Mouse (Mus musculus): Measurements from ENCODE around the gene Hist1h2ai. TPM values are rescaled to one million over a fixed set of nuclear protein-coding genes. Genes with fewer than 3 reads are reported as not detected.
"Not testable (repeated sequence)": the region's sequence is repeated elsewhere in the genome, so short reads cannot be mapped to it uniquely, and the experiment has no call there.

The Hist1h2ai gene
- polyA plus RNA-seq (2015; fragmentation: Nextera tagmentation; extraction: Ambion mirVana): 25.5 and 29.4 TPM in 2 replicates

DNA sequence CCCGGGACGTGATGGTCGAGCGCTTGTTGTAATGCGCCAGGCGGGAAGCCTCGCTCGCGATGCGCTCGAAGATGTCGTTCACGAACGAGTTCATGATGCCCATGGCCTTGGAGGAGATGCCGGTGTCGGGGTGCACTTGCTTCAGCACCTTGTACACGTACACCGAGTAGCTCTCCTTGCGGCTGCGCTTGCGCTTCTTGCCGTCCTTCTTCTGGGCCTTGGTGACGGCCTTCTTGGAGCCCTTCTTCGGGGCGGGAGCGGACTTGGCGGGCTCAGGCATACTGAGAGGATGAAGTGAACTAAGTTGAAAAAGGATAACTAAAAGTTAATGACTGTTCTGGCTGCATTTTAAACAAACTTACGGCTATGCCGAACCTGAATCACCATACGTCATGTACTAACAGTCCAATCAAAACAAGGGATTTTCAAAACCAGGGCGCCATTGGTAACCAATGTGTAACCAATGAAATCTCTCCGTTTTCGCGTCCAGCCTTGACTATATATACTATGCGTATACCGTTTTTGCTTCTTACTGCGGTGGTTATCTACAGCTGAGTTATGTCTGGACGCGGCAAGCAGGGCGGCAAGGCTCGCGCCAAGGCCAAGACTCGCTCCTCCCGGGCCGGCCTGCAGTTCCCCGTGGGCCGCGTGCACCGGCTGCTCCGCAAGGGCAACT is at the start of gene Hist1h2ai, which contains the start of gene Hist1h2bl:
TSS of gene Hist1h2ai (plus strand) at position 559 of the 676 bp plus-strand sequence.
TSS of gene Hist1h2bl (minus strand) at position 280 of the 676 bp plus-strand sequence.
- WGBS: under 1% methylated on average over 36 of the region's 50 CpGs
- peak; percentile 94 for ATAC-seq (ENCODE audit: borderline replicate concordance, extremely low read depth, low FRiP score, low TSS enrichment)
- H3K36me3 ChIP-seq, H3K27me3 ChIP-seq, H3K9me3 ChIP-seq: not testable (repeated sequence)
- peak within 1 kb of the TSS; percentile 80 for H3K4me2 ChIP-seq
- H3K4me3 ChIP-seq: peak within 1 kb of the TSS; percentile 34
- peaks cover 27% of the 10 kb centered on the region for H3K4me1 ChIP-seq
- peak within 1 kb of the TSS; percentile 89 for H3K27ac ChIP-seq
- peak within 1 kb of the TSS; percentile 62 for H3K9ac ChIP-seq

DNA sequence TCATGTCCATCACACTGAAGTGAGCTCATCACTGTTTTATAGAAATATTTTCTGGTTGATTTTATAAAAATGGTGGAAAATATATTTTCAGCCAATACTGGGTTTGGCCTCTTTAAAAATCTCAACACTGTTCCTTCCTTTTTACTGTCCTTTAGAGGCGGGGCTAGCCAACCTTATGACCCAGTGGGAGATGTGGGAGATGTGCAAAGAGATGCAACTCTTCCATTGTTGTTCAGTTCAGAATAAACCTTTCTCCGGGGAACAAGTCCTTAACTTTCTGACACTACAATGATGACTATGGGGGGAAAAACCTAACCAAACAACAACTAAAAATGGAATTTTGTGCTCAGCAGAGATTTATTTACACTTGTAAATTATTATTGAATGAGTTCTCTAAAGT is 38.9 kb upstream of the Hist1h2ai start, which contains the start of gene Olfr1360:
TSS of gene Olfr1360 (minus strand) at position 101 of the 400 bp plus-strand sequence.
- Histone ChIP-seq H3K36me3 (no peaks in the 10 kb centered on the region), H3K4me1 (no peaks in the 10 kb centered on the region), H3K9ac (no peak within 1 kb of the TSS), H3K27ac (no peak within 1 kb of the TSS), H3K9me3 (no peaks in the 10 kb centered on the region), H3K27me3 (no peaks in the 10 kb centered on the region), H3K4me3 (no peak within 1 kb of the TSS), H3K4me2 (no peak within 1 kb of the TSS)
- ATAC-seq (ENCODE audit: borderline replicate concordance, extremely low read depth, low FRiP score, low TSS enrichment): no peak
- WGBS: 88% methylated on average over 2 of the region's 2 CpGs

DNA sequence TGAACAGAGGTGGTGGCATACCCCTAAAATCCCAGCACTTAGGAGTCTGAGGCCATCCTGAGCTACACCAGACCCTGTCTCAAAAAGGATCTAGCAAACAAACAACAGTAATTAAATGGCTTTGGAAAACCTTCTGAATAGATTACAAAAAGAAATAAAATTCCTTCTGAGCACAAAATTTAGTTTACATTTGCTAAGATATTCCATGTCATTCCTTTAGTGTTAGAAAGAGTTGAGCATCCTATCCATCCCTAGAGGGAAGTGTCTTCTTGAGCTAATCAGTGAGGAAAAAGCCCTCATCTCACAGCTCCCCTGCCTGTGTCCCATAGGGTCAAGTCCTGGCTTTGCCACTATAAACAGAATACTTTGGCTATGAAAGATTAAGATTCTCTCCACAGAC is 18.4 kb upstream of the Hist1h2ai start, which contains the start of gene Olfr1359:
TSS of gene Olfr1359 (plus strand) at position 301 of the 400 bp plus-strand sequence.
- Histone ChIP-seq H3K27me3 (no peaks in the 10 kb centered on the region), H3K9ac (no peak within 1 kb of the TSS), H3K9me3 (no peaks in the 10 kb centered on the region), H3K4me1 (no peaks in the 10 kb centered on the region), H3K4me2 (no peak within 1 kb of the TSS), H3K27ac (no peak within 1 kb of the TSS), H3K4me3 (no peak within 1 kb of the TSS), H3K36me3 (no peaks in the 10 kb centered on the region)
- no peak for ATAC-seq (ENCODE audit: borderline replicate concordance, extremely low read depth, low FRiP score, low TSS enrichment)

DNA sequence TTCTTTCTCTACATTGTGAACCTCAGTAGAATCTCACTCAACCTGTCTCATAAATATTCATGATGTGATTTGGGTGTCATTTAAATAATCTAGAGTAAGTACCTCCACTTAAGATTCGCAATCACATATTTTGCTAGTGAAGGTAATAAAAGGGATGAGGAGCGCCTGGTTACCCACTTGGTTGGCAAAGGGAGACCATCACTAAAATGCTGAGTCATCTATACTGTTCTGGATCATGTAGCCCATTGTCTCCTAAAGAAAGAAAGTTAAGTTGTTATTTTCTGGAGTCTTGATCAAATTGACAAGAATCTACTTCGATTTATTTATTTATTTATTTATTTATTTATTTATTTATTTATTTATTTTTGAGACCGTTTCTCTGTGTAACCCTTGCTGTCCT is 9.6 kb upstream of the Hist1h2ai start:
- H3K27ac ChIP-seq: no peak overlapping the region
- H3K4me2 ChIP-seq: no peak overlapping the region
- no peak for ATAC-seq (ENCODE audit: borderline replicate concordance, extremely low read depth, low FRiP score, low TSS enrichment)
- H3K4me1 ChIP-seq: 0 out of 2 replicates have a peak, but pooled peaks cover 2% of the 10 kb centered on the region
- 66% methylated on average over 4 of the region's 4 CpGs for WGBS
- H3K27me3 ChIP-seq: no peaks in the 10 kb centered on the region
- H3K36me3 ChIP-seq: no peaks in the 10 kb centered on the region
- no peaks in the 10 kb centered on the region for H3K9me3 ChIP-seq
- H3K4me3 ChIP-seq: no peak overlapping the region
- H3K9ac ChIP-seq: no peak overlapping the region

GRCm38 (mm10) chr13:21710031-21710711 is 6.1 kb upstream of the Hist1h2ai start:
- ATAC-seq (ENCODE audit: borderline replicate concordance, extremely low read depth, low FRiP score, low TSS enrichment): peak; percentile 73; the same call in 1 of the 2 replicates
- peak overlapping the region; percentile 93 for H3K27ac ChIP-seq
- no peaks in the 10 kb centered on the region for H3K27me3 ChIP-seq
- no peaks in the 10 kb centered on the region for H3K36me3 ChIP-seq
- peaks cover 6% of the 10 kb centered on the region for H3K4me1 ChIP-seq
- WGBS: under 1% methylated on average over 32 of the region's 32 CpGs
- peak overlapping the region; percentile 61 for H3K4me2 ChIP-seq
- no peaks in the 10 kb centered on the region for H3K9me3 ChIP-seq
- peak overlapping the region; percentile 75 for H3K4me3 ChIP-seq
- H3K9ac ChIP-seq: peak overlapping the region; percentile 55

GRCm38 (mm10) chr13:21710821-21711525 is 5.2 kb upstream of the Hist1h2ai start:
- H3K4me1 ChIP-seq: peaks cover 10% of the 10 kb centered on the region
- H3K4me2 ChIP-seq: peak overlapping the region; percentile 61
- peak overlapping the region; percentile 49; the same call in 1 of the 2 replicates for H3K27ac ChIP-seq
- WGBS: under 1% methylated on average over 22 of the region's 22 CpGs
- ATAC-seq (ENCODE audit: borderline replicate concordance, extremely low read depth, low FRiP score, low TSS enrichment): peak; percentile 78; the same call in 1 of the 2 replicates
- peak overlapping the region; percentile 39; the same call in 1 of the 2 replicates for H3K9ac ChIP-seq
- no peaks in the 10 kb centered on the region for H3K27me3 ChIP-seq
- H3K9me3 ChIP-seq: no peaks in the 10 kb centered on the region
- peak overlapping the region; percentile 75 for H3K4me3 ChIP-seq
- H3K36me3 ChIP-seq: no peaks in the 10 kb centered on the region

GRCm38 (mm10) chr13:21711698-21712097 is 4.5 kb upstream of the Hist1h2ai start:
- Histone ChIP-seq H3K4me1 (peaks cover 10% of the 10 kb centered on the region), H3K9ac (no peak overlapping the region), H3K27ac (no peak overlapping the region), H3K4me2 (peak overlapping the region; percentile 61), H3K36me3 (no peaks in the 10 kb centered on the region), H3K27me3 (no peaks in the 10 kb centered on the region), H3K4me3 (peak overlapping the region; percentile 75), H3K9me3 (no peaks in the 10 kb centered on the region)
- no peak for ATAC-seq (ENCODE audit: borderline replicate concordance, extremely low read depth, low FRiP score, low TSS enrichment)
- WGBS: 19% methylated on average over 4 of the region's 4 CpGs

DNA sequence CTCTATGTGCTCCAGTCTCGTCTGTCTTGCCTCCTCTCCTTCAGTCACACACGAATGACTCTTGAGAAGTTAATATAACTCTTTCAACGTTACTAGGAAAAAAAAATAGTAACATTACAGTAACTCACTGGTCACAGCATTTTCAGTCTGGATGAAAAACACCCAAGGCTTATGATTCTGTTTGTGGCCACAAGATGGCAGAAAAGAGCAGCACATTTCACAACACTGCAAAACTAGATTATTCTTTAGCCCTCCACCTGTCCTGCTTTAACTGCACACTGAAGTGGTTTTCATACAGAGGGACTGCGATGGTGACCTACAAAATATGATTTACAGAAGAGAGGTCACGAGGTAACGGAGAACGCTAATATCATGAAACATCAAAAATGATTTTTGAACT is 1.5 kb upstream of the Hist1h2ai start:
- WGBS: 0% methylated on average over 7 of the region's 7 CpGs
- Histone ChIP-seq H3K36me3 (no peaks in the 10 kb centered on the region), H3K27ac (peak overlapping the region; percentile 89), H3K9me3 (no peaks in the 10 kb centered on the region), H3K27me3 (no peaks in the 10 kb centered on the region), H3K4me2 (peak overlapping the region; percentile 80), H3K4me1 (peaks cover 20% of the 10 kb centered on the region), H3K9ac (peak overlapping the region; percentile 62), H3K4me3 (peak overlapping the region; percentile 34)
- no peak for ATAC-seq (ENCODE audit: borderline replicate concordance, extremely low read depth, low FRiP score, low TSS enrichment)

GRCm38 (mm10) chr13:21715131-21715863 is 925 bp upstream of the Hist1h2ai start:
- peak overlapping the region; percentile 62 for H3K9ac ChIP-seq
- WGBS: under 1% methylated on average over 22 of the region's 22 CpGs
- peak overlapping the region; percentile 34 for H3K4me3 ChIP-seq
- peaks cover 24% of the 10 kb centered on the region for H3K4me1 ChIP-seq
- peak overlapping the region; percentile 80 for H3K4me2 ChIP-seq
- no peaks in the 10 kb centered on the region for H3K36me3 ChIP-seq
- no peaks in the 10 kb centered on the region for H3K9me3 ChIP-seq
- H3K27me3 ChIP-seq: no peaks in the 10 kb centered on the region
- H3K27ac ChIP-seq: peak overlapping the region; percentile 89
- no peak for ATAC-seq (ENCODE audit: borderline replicate concordance, extremely low read depth, low FRiP score, low TSS enrichment)

- not testable (repeated sequence) for ATAC-seq (ENCODE audit: borderline replicate concordance, extremely low read depth, low FRiP score, low TSS enrichment); H3K36me3 ChIP-seq; H3K27me3 ChIP-seq; H3K9me3 ChIP-seq
- peaks cover 27% of the 10 kb centered on the region for H3K4me1 ChIP-seq
- peak overlapping the region; percentile 89 for H3K27ac ChIP-seq
- H3K9ac ChIP-seq: peak overlapping the region; percentile 45
- peak overlapping the region; percentile 34 for H3K4me3 ChIP-seq
- 0% methylated on average over 15 of the region's 38 CpGs for WGBS
- H3K4me2 ChIP-seq: peak overlapping the region; percentile 56
Measured at GRCm38 (mm10) chr13:21716540-21717391, 544 bp downstream of the Hist1h2ai start.

Measured in lung, embryonic 15.5 days (tissue).